Mouse (Mus musculus) kidney, postnatal 0 days (tissue): Measurements from ENCODE around the gene Il12a. TPM values are rescaled to one million over a fixed set of nuclear protein-coding genes. Genes with fewer than 3 reads are reported as not detected.

Experiments
- ATAC-seq: fragments of 200-750 bp; cut with Nextera tagmentation; replicated peaks from 2 replicates; pipeline ENCODE4 v1.8.0; 2017; ENCODE audit warnings: low read depth, moderate number of reproducible peaks, moderate TSS enrichment, moderate library complexity; ENCODE audit not compliant: low FRiP score
- DNase-seq: peaks from one replicate; pipeline ENCODE4 v3.0.0-alpha.2; 2016; ENCODE audit warnings: low spot score
- H3K27ac ChIP-seq: fragments of 300-500 bp; sonication (generic); 2 replicates; pipeline ENCODE4 v1.5.1; 2014; ENCODE audit warnings: mild to moderate bottlenecking
- H3K27me3 ChIP-seq: fragments of 300-500 bp; sonication (generic); 2 replicates; pipeline ENCODE4 v1.6.1; 2014; ENCODE audit warnings: low read length, mixed read lengths; ENCODE audit not compliant: insufficient read depth
- H3K36me3 ChIP-seq: fragments of 300-500 bp; sonication (generic); 2 replicates; pipeline ENCODE4 v1.6.1; 2014; ENCODE audit warnings: low read length, mixed read lengths; ENCODE audit not compliant: insufficient read depth
- H3K4me1 ChIP-seq: fragments of 300-500 bp; sonication (generic); replicated peaks from 2 replicates; pipeline ENCODE4 v1.6.1; 2014; ENCODE audit warnings: antibody characterized with exemption, low read length, mixed read lengths; ENCODE audit not compliant: insufficient read depth
- H3K4me2 ChIP-seq: fragments of 300-500 bp; sonication (generic); 2 replicates; pipeline ENCODE4 v1.6.1; 2014; ENCODE audit warnings: mild to moderate bottlenecking, low read length, moderate library complexity, mixed read lengths
- H3K4me3 ChIP-seq: fragments of 300-500 bp; sonication (generic); replicated peaks from 2 replicates; pipeline ENCODE4 v1.5.1; 2014; ENCODE audit warnings: low read depth, low read length
- H3K9ac ChIP-seq: fragments of 300-500 bp; sonication (generic); 2 replicates; pipeline ENCODE4 v1.6.1; 2014; ENCODE audit warnings: low read depth, low read length
- H3K9me3 ChIP-seq: fragments of 300-500 bp; sonication (generic); replicated peaks from 2 replicates; pipeline ENCODE4 v1.6.1; 2016; ENCODE audit warnings: low read length, inconsistent platforms, mixed read lengths
- CTCF ChIP-seq: IDR thresholded peaks from 2 replicates; pipeline ENCODE4 v1.5.1; 2016; ENCODE audit warnings: antibody characterized with exemption, low read depth, mild to moderate bottlenecking, moderate library complexity
- WGBS: fragments of 180-500 bp; shearing (Covaris S2); extraction: QIAGEN DNeasy Blood & Tissue Kit; methylation state at CpG from one replicate; pipeline ENCODE4 v1.1.7; 2014; 5-methylcytosine and 5-hydroxymethylcytosine counted together
- polyA plus RNA-seq: library from polyadenylated mRNA; unstranded; fragments of >200 nt; fragmentation: Nextera tagmentation; extraction: Ambion mirVana; gene quantifications from 2 replicates; pipeline ENCODE4 v1.2.1, GENCODE M21; 2015

Il12a gene
- 0.14 and 0.72 TPM in 2 replicates for polyA plus RNA-seq

DNA sequence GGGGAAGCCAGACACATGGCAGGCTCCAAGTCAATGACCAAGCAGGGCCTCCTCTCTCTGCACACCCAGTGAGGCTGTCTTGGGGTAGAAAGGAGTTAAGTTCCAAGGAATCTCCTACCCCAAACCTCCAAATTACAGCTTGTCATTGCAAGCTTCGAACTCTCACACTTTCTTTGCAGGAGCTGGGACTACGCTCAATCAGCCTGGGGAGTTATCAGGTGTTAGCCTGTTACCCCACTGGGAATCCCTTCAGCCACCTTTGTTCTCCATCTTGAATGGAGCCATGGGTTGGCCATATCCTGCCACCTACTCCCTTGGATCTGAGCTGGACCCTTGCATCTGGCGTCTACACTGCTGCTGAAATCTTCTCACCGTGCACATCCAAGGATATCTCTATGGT lies at the start of gene Il12a:
TSS of gene Il12a (plus strand) at position 301 of the 400 bp plus-strand sequence.
- H3K27me3 ChIP-seq, result no peaks in the 10 kb centered on the region
- H3K36me3 ChIP-seq, result no peaks in the 10 kb centered on the region
- no peaks in the 10 kb centered on the region for H3K9me3 ChIP-seq
- no peak within 1 kb of the TSS for H3K4me2 ChIP-seq
- H3K27ac ChIP-seq, result no peak within 1 kb of the TSS
- DNase-seq, result no peak
- H3K9ac ChIP-seq, result no peak within 1 kb of the TSS
- WGBS, result 96% methylated on average over 4 of the region's 4 CpGs
- H3K4me3 ChIP-seq, result no peak within 1 kb of the TSS
- peaks cover 5% of the 10 kb centered on the region; the same call in 1 of the 2 replicates for H3K4me1 ChIP-seq
- no peak for ATAC-seq
- TF ChIP-seq CTCF, result no peak

GRCm38 (mm10) chr3:68642935-68643334 lies 47.5 kb upstream of the Il12a start:
- WGBS, result 84% methylated on average over 7 of the region's 7 CpGs
- H3K27me3 ChIP-seq, result no peaks in the 10 kb centered on the region
- no peaks in the 10 kb centered on the region for H3K9me3 ChIP-seq
- no peak overlapping the region for H3K27ac ChIP-seq
- no peak overlapping the region for H3K4me2 ChIP-seq
- no peaks in the 10 kb centered on the region for H3K4me1 ChIP-seq
- DNase-seq (no peak), ATAC-seq (no peak)
- H3K4me3 ChIP-seq, result no peak overlapping the region
- TF ChIP-seq CTCF, result no peak
- no peaks in the 10 kb centered on the region for H3K36me3 ChIP-seq
- H3K9ac ChIP-seq, result no peak overlapping the region

GRCm38 (mm10) chr3:68646387-68647130 lies 43.9 kb upstream of the Il12a start:
- H3K9me3 ChIP-seq, result no peaks in the 10 kb centered on the region
- H3K27ac ChIP-seq, result no peak overlapping the region
- no peak overlapping the region for H3K9ac ChIP-seq
- no peaks in the 10 kb centered on the region for H3K27me3 ChIP-seq
- no peak overlapping the region for H3K4me3 ChIP-seq
- H3K36me3 ChIP-seq, result no peaks in the 10 kb centered on the region
- peak; percentile 73 for TF ChIP-seq CTCF
- 82% methylated on average over 6 of the region's 6 CpGs for WGBS
- peak; percentile 58 for DNase-seq
- peak; percentile 17; the same call in 1 of the 2 replicates for ATAC-seq
- no peaks in the 10 kb centered on the region for H3K4me1 ChIP-seq
- H3K4me2 ChIP-seq, result no peak overlapping the region

- no peaks in the 10 kb centered on the region for H3K27me3 ChIP-seq
- no peak overlapping the region for H3K9ac ChIP-seq
- WGBS, result 29% methylated on average over 3 of the region's 3 CpGs
- TF ChIP-seq CTCF, result no peak
- no peaks in the 10 kb centered on the region for H3K36me3 ChIP-seq
- H3K4me1 ChIP-seq, result no peaks in the 10 kb centered on the region
- H3K9me3 ChIP-seq, result no peaks in the 10 kb centered on the region
- H3K4me2 ChIP-seq, result no peak overlapping the region
- no peak overlapping the region for H3K4me3 ChIP-seq
- DNase-seq (peak; percentile 58), ATAC-seq (0 out of 2 replicates have a peak, but pooled peaks have one; percentile 46)
- no peak overlapping the region for H3K27ac ChIP-seq
Observed at GRCm38 (mm10) chr3:68647282-68647681, 43.2 kb upstream of the Il12a start.

DNA sequence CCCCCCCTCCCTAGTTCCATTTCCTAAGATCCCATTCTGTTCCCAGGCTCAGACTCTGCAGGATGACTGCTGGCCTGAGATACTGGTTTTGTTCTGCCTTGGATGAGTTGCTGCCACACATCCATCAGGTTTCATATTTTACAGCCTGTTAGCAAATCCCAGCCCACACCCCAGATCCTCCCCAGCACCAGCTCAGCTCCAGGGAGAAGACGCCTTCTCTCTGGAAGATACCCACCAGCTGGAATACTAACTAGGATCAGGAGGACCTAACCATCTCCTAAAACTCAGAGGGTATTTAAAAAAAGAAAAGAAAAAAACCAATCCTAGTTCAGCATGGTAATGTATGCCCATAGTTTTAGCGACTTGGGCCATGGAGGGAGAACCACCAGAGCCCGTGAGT lies 40.2 kb upstream of the Il12a start:
- H3K4me3 ChIP-seq, result no peak overlapping the region
- H3K27ac ChIP-seq, result no peak overlapping the region
- 79% methylated on average over 3 of the region's 3 CpGs for WGBS
- no peak overlapping the region for H3K4me2 ChIP-seq
- no peaks in the 10 kb centered on the region for H3K36me3 ChIP-seq
- H3K9me3 ChIP-seq, result no peaks in the 10 kb centered on the region
- H3K4me1 ChIP-seq, result no peaks in the 10 kb centered on the region
- ATAC-seq (no peak), DNase-seq (no peak)
- H3K27me3 ChIP-seq, result no peaks in the 10 kb centered on the region
- H3K9ac ChIP-seq, result no peak overlapping the region
- TF ChIP-seq CTCF, result no peak

GRCm38 (mm10) chr3:68656607-68657352 lies 33.7 kb upstream of the Il12a start:
- WGBS, result 65% methylated on average over 4 of the region's 4 CpGs
- Histone ChIP-seq H3K9me3 (no peaks in the 10 kb centered on the region), H3K9ac (no peak overlapping the region), H3K36me3 (no peaks in the 10 kb centered on the region), H3K4me3 (no peak overlapping the region), H3K27ac (peak overlapping the region; percentile 36; the same call in 1 of the 2 replicates), H3K27me3 (no peaks in the 10 kb centered on the region), H3K4me2 (no peak overlapping the region), H3K4me1 (no peaks in the 10 kb centered on the region; the same call in 1 of the 2 replicates)
- no peak for ATAC-seq
- no peak for TF ChIP-seq CTCF
- peak; percentile 72 for DNase-seq
